Mouse (Mus musculus): ENCODE measurements around the gene Mylk2. TPM values are rescaled to one million over a fixed set of nuclear protein-coding genes. Genes with fewer than 3 reads are reported as not detected.

Gene Mylk2
- 0.12 TPM in 1 of 2 replicates, not detected in the other for polyA plus RNA-seq (2015; fragmentation: Nextera tagmentation; extraction: Ambion mirVana)

- Histone ChIP-seq H3K9me3 (ENCODE audit: control insufficient read depth, low read length) (no peaks in the 10 kb centered on the region), H3K4me3 (ENCODE audit: low read length) (no peak within 1 kb of the TSS), H3K27me3 (replicated peaks; ENCODE audit: control insufficient read depth, insufficient read depth, low read length) (peaks cover 30% of the 10 kb centered on the region), H3K4me1 (ENCODE audit: control insufficient read depth, insufficient read depth, low read length) (peaks cover 5% of the 10 kb centered on the region; the same call in 1 of the 2 replicates), H3K4me2 (ENCODE audit: low read depth, low read length) (no peak within 1 kb of the TSS), H3K36me3 (ENCODE audit: control insufficient read depth, insufficient read depth, low read length) (no peaks in the 10 kb centered on the region), H3K27ac (ENCODE audit: low read length) (no peak within 1 kb of the TSS), H3K9ac (ENCODE audit: low read depth, low read length) (no peak within 1 kb of the TSS)
- 20% methylated on average over 12 of the region's 12 CpGs for WGBS
- no peak for ATAC-seq
Measured at GRCm38 (mm10) chr2:152911031-152911430, at the start of gene Mylk2. Mylk2 (plus strand) TSS chr2:152911352.

- ATAC-seq = no peak
- Histone ChIP-seq H3K4me3 (ENCODE audit: low read length) (no peak overlapping the region), H3K27me3 (replicated peaks; ENCODE audit: control insufficient read depth, insufficient read depth, low read length) (no peaks in the 10 kb centered on the region), H3K4me2 (ENCODE audit: low read depth, low read length) (no peak overlapping the region), H3K4me1 (ENCODE audit: control insufficient read depth, insufficient read depth, low read length) (no peaks in the 10 kb centered on the region), H3K27ac (ENCODE audit: low read length) (no peak overlapping the region), H3K9me3 (ENCODE audit: control insufficient read depth, low read length) (no peaks in the 10 kb centered on the region), H3K9ac (ENCODE audit: low read depth, low read length) (no peak overlapping the region), H3K36me3 (ENCODE audit: control insufficient read depth, insufficient read depth, low read length) (peaks cover 7% of the 10 kb centered on the region)
- WGBS = 90% methylated on average over 1 of the region's 1 CpGs
Measured at GRCm38 (mm10) chr2:152861891-152862290, 49.3 kb upstream of the Mylk2 start.

- Histone ChIP-seq H3K27ac (ENCODE audit: low read length) (no peak overlapping the region), H3K9ac (ENCODE audit: low read depth, low read length) (no peak overlapping the region), H3K4me1 (ENCODE audit: control insufficient read depth, insufficient read depth, low read length) (no peaks in the 10 kb centered on the region), H3K4me3 (ENCODE audit: low read length) (no peak overlapping the region), H3K27me3 (replicated peaks; ENCODE audit: control insufficient read depth, insufficient read depth, low read length) (no peaks in the 10 kb centered on the region), H3K4me2 (ENCODE audit: low read depth, low read length) (no peak overlapping the region), H3K9me3 (ENCODE audit: control insufficient read depth, low read length) (no peaks in the 10 kb centered on the region), H3K36me3 (ENCODE audit: control insufficient read depth, insufficient read depth, low read length) (peaks cover 5% of the 10 kb centered on the region; the same call in 1 of the 2 replicates)
- WGBS = 82% methylated on average over 3 of the region's 3 CpGs
- no peak for ATAC-seq
Measured at GRCm38 (mm10) chr2:152862638-152863037, 48.5 kb upstream of the Mylk2 start.

GRCm38 (mm10) chr2:152863346-152863745 lies 47.8 kb upstream of the Mylk2 start:
- Histone ChIP-seq H3K9ac (ENCODE audit: low read depth, low read length) (no peak overlapping the region), H3K27me3 (replicated peaks; ENCODE audit: control insufficient read depth, insufficient read depth, low read length) (no peaks in the 10 kb centered on the region), H3K36me3 (ENCODE audit: control insufficient read depth, insufficient read depth, low read length) (peaks cover 2% of the 10 kb centered on the region; the same call in 1 of the 2 replicates), H3K4me1 (ENCODE audit: control insufficient read depth, insufficient read depth, low read length) (no peaks in the 10 kb centered on the region), H3K9me3 (ENCODE audit: control insufficient read depth, low read length) (no peaks in the 10 kb centered on the region), H3K4me3 (ENCODE audit: low read length) (no peak overlapping the region), H3K4me2 (ENCODE audit: low read depth, low read length) (no peak overlapping the region), H3K27ac (ENCODE audit: low read length) (no peak overlapping the region)
- 94% methylated on average over 6 of the region's 6 CpGs for WGBS
- ATAC-seq = no peak

GRCm38 (mm10) chr2:152878239-152878638 lies 32.9 kb upstream of the Mylk2 start:
- no peak overlapping the region for H3K4me3 ChIP-seq (ENCODE audit: low read length)
- no peaks in the 10 kb centered on the region for H3K9me3 ChIP-seq (ENCODE audit: control insufficient read depth, low read length)
- H3K27me3 ChIP-seq (replicated peaks; ENCODE audit: control insufficient read depth, insufficient read depth, low read length) = no peaks in the 10 kb centered on the region
- no peaks in the 10 kb centered on the region for H3K4me1 ChIP-seq (ENCODE audit: control insufficient read depth, insufficient read depth, low read length)
- H3K36me3 ChIP-seq (ENCODE audit: control insufficient read depth, insufficient read depth, low read length) = peaks cover 18% of the 10 kb centered on the region
- 91% methylated on average over 3 of the region's 3 CpGs for WGBS
- H3K4me2 ChIP-seq (ENCODE audit: low read depth, low read length) = no peak overlapping the region
- H3K27ac ChIP-seq (ENCODE audit: low read length) = no peak overlapping the region
- ATAC-seq = no peak
- no peak overlapping the region for H3K9ac ChIP-seq (ENCODE audit: low read depth, low read length)

GRCm38 (mm10) chr2:152880898-152881297 lies 30.3 kb upstream of the Mylk2 start:
- 90% methylated on average over 13 of the region's 13 CpGs for WGBS
- Histone ChIP-seq H3K36me3 (ENCODE audit: control insufficient read depth, insufficient read depth, low read length) (peaks cover 27% of the 10 kb centered on the region), H3K27me3 (replicated peaks; ENCODE audit: control insufficient read depth, insufficient read depth, low read length) (no peaks in the 10 kb centered on the region), H3K4me1 (ENCODE audit: control insufficient read depth, insufficient read depth, low read length) (no peaks in the 10 kb centered on the region), H3K9me3 (ENCODE audit: control insufficient read depth, low read length) (no peaks in the 10 kb centered on the region), H3K9ac (ENCODE audit: low read depth, low read length) (no peak overlapping the region), H3K4me3 (ENCODE audit: low read length) (no peak overlapping the region), H3K27ac (ENCODE audit: low read length) (no peak overlapping the region), H3K4me2 (ENCODE audit: low read depth, low read length) (no peak overlapping the region)
- ATAC-seq = no peak

GRCm38 (mm10) chr2:152884101-152884645 lies 27.0 kb upstream of the Mylk2 start:
- no peak overlapping the region for H3K4me2 ChIP-seq (ENCODE audit: low read depth, low read length)
- no peak overlapping the region for H3K4me3 ChIP-seq (ENCODE audit: low read length)
- no peaks in the 10 kb centered on the region for H3K27me3 ChIP-seq (replicated peaks; ENCODE audit: control insufficient read depth, insufficient read depth, low read length)
- peaks cover 26% of the 10 kb centered on the region for H3K36me3 ChIP-seq (ENCODE audit: control insufficient read depth, insufficient read depth, low read length)
- H3K9ac ChIP-seq (ENCODE audit: low read depth, low read length) = no peak overlapping the region
- no peak for ATAC-seq
- 96% methylated on average over 6 of the region's 6 CpGs for WGBS
- H3K9me3 ChIP-seq (ENCODE audit: control insufficient read depth, low read length) = no peaks in the 10 kb centered on the region
- no peaks in the 10 kb centered on the region for H3K4me1 ChIP-seq (ENCODE audit: control insufficient read depth, insufficient read depth, low read length)
- H3K27ac ChIP-seq (ENCODE audit: low read length) = no peak overlapping the region

GRCm38 (mm10) chr2:152887230-152887629 lies 23.9 kb upstream of the Mylk2 start:
- ATAC-seq = no peak
- Histone ChIP-seq H3K4me3 (ENCODE audit: low read length) (no peak overlapping the region), H3K4me2 (ENCODE audit: low read depth, low read length) (no peak overlapping the region), H3K9me3 (ENCODE audit: control insufficient read depth, low read length) (no peaks in the 10 kb centered on the region), H3K27me3 (replicated peaks; ENCODE audit: control insufficient read depth, insufficient read depth, low read length) (no peaks in the 10 kb centered on the region), H3K36me3 (ENCODE audit: control insufficient read depth, insufficient read depth, low read length) (peaks cover 26% of the 10 kb centered on the region), H3K27ac (ENCODE audit: low read length) (no peak overlapping the region), H3K9ac (ENCODE audit: low read depth, low read length) (no peak overlapping the region), H3K4me1 (ENCODE audit: control insufficient read depth, insufficient read depth, low read length) (no peaks in the 10 kb centered on the region)
- WGBS = 93% methylated on average over 3 of the region's 3 CpGs

GRCm38 (mm10) chr2:152888774-152889173 lies 22.4 kb upstream of the Mylk2 start:
- Histone ChIP-seq H3K27me3 (replicated peaks; ENCODE audit: control insufficient read depth, insufficient read depth, low read length) (no peaks in the 10 kb centered on the region), H3K9me3 (ENCODE audit: control insufficient read depth, low read length) (no peaks in the 10 kb centered on the region), H3K4me3 (ENCODE audit: low read length) (no peak overlapping the region), H3K4me1 (ENCODE audit: control insufficient read depth, insufficient read depth, low read length) (no peaks in the 10 kb centered on the region), H3K27ac (ENCODE audit: low read length) (no peak overlapping the region), H3K9ac (ENCODE audit: low read depth, low read length) (no peak overlapping the region), H3K4me2 (ENCODE audit: low read depth, low read length) (no peak overlapping the region), H3K36me3 (ENCODE audit: control insufficient read depth, insufficient read depth, low read length) (peaks cover 40% of the 10 kb centered on the region)
- no peak for ATAC-seq
- WGBS = 95% methylated on average over 5 of the region's 5 CpGs

GRCm38 (mm10) chr2:152895834-152896233 lies 15.3 kb upstream of the Mylk2 start:
- Histone ChIP-seq H3K27me3 (replicated peaks; ENCODE audit: control insufficient read depth, insufficient read depth, low read length) (no peaks in the 10 kb centered on the region), H3K9me3 (ENCODE audit: control insufficient read depth, low read length) (no peaks in the 10 kb centered on the region), H3K4me3 (ENCODE audit: low read length) (no peak overlapping the region), H3K4me1 (ENCODE audit: control insufficient read depth, insufficient read depth, low read length) (no peaks in the 10 kb centered on the region), H3K9ac (ENCODE audit: low read depth, low read length) (no peak overlapping the region), H3K36me3 (ENCODE audit: control insufficient read depth, insufficient read depth, low read length) (peaks cover 33% of the 10 kb centered on the region), H3K27ac (ENCODE audit: low read length) (no peak overlapping the region), H3K4me2 (ENCODE audit: low read depth, low read length) (no peak overlapping the region)
- 87% methylated on average over 9 of the region's 9 CpGs for WGBS
- ATAC-seq = no peak

All from intestine, embryonic 16.5 days (tissue).